In the genomic region with DNA sequence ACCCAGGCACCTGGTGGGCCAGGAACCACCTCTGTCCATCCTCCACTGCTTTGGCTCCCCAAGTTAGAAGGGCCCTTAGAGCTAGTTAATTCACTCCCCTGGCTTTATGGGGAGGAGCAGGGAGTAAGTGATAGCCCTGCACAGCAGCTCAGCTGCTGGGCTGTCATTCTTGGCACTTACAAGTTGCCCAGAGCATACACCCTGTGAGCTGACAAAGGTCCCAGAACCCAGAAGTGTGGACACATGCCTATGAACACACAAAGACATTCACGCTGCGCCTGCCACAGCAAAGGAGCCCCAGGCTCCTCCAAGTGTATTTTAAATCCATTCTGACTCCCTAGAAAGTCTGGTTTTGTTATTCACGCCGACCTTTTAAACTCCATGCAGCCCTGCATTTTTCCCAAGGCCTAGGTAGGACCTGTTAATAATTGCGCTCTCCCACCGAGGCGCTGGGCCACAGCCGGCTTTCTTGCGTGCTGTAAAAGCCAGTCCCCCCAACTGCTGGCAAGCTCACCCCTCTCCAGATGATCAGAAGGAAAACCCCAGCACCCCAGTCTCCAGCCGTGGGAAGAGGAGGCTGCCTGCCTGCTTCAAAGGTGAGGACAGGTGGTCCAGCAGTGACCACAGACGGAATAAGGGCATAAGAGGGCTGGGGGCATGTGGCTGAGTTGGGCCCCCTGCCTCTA, we compare ENCODE assay signal across 15 mouse cellular contexts.
DNase-seq lines count a peak whose midpoint lies in the region; ATAC-seq and TF ChIP-seq lines count a peak whose summit lies in the region.
"Had no signal": no experiment of that assay in that cellular context is flagged by ENCODE, and none has a peak within 500 bp of the region (broad histone marks: within the 10 kb centered on the region; RNA-seq: fewer than 3 reads in every experiment).

No protein-coding gene starts in this region.

- no peak for TF ChIP-seq EP300 in liver, postnatal 0 days (IDR thresholded peaks at IDR 0.05; ENCODE audit: low read depth)

- no peak overlapping the region for H3K4me3 ChIP-seq in hindbrain, embryonic 10.5 days
- H3K4me3 ChIP-seq in hindbrain, postnatal 0 days (ENCODE audit: low read length): no peak overlapping the region
- H3K4me3 ChIP-seq in liver, embryonic 11.5 days (ENCODE audit: low read depth, low read length): no peak overlapping the region
- H3K4me3 ChIP-seq in liver, postnatal 0 days (ENCODE audit: low read depth, low read length): no peak overlapping the region
- no peak overlapping the region for H3K4me3 ChIP-seq in forebrain, embryonic 14.5 days (ENCODE audit: low read depth, low read length)
- no peak overlapping the region for H3K4me3 ChIP-seq in limb, embryonic 15.5 days
- H3K4me3 ChIP-seq: gastrocnemius, adult 2 months; layer of hippocampus, adult 2 months; liver, embryonic 15.5 days had no signal

- no peak overlapping the region for H3K4me2 ChIP-seq in hindbrain, postnatal 0 days (ENCODE audit: low read depth, low read length)
- no peak overlapping the region for H3K4me2 ChIP-seq in liver, embryonic 11.5 days
- no peak overlapping the region for H3K4me2 ChIP-seq in liver, postnatal 0 days (ENCODE audit: low read depth, low read length)
- H3K4me2 ChIP-seq in forebrain, embryonic 14.5 days (ENCODE audit: low read length): no peak overlapping the region
- H3K4me2 ChIP-seq in limb, embryonic 15.5 days: no peak overlapping the region
- H3K4me2 ChIP-seq: liver, embryonic 15.5 days had no signal

- 45% methylated on average over 11 of the region's 11 CpGs for WGBS in hindbrain, embryonic 10.5 days
- WGBS in hindbrain, postnatal 0 days: 51% methylated on average over 11 of the region's 11 CpGs
- WGBS in liver, embryonic 11.5 days: 63% methylated on average over 11 of the region's 11 CpGs
- 60% methylated on average over 11 of the region's 11 CpGs for WGBS in liver, postnatal 0 days (ENCODE audit: insufficient replicate concordance)
- WGBS in forebrain, embryonic 14.5 days: 53% methylated on average over 11 of the region's 11 CpGs
- WGBS in limb, embryonic 15.5 days: 24% methylated on average over 11 of the region's 11 CpGs

- H3K36me3 ChIP-seq in hindbrain, embryonic 10.5 days: no peaks in the 10 kb centered on the region
- no peaks in the 10 kb centered on the region for H3K36me3 ChIP-seq in hindbrain, postnatal 0 days (ENCODE audit: insufficient read depth, low read length)
- H3K36me3 ChIP-seq in liver, embryonic 11.5 days (ENCODE audit: control insufficient read depth, insufficient read depth, low read length): no peaks in the 10 kb centered on the region
- no peaks in the 10 kb centered on the region for H3K36me3 ChIP-seq in liver, postnatal 0 days (replicated peaks; ENCODE audit: insufficient read depth, low read length)
- no peaks in the 10 kb centered on the region for H3K36me3 ChIP-seq in forebrain, embryonic 14.5 days (ENCODE audit: control insufficient read depth, insufficient read depth, low read length)
- H3K36me3 ChIP-seq in limb, embryonic 15.5 days: no peaks in the 10 kb centered on the region
- H3K36me3 ChIP-seq: liver, embryonic 15.5 days had no signal

- no peaks in the 10 kb centered on the region for H3K27me3 ChIP-seq in hindbrain, embryonic 10.5 days (ENCODE audit: insufficient read depth, poor library complexity, severe bottlenecking)
- H3K27me3 ChIP-seq in hindbrain, postnatal 0 days (ENCODE audit: insufficient read depth, low read length): no peaks in the 10 kb centered on the region
- no peaks in the 10 kb centered on the region for H3K27me3 ChIP-seq in liver, embryonic 11.5 days (replicated peaks; ENCODE audit: control insufficient read depth, insufficient read depth, low read length)
- no peaks in the 10 kb centered on the region for H3K27me3 ChIP-seq in liver, postnatal 0 days (ENCODE audit: insufficient read depth, low read length)
- no peaks in the 10 kb centered on the region for H3K27me3 ChIP-seq in forebrain, embryonic 14.5 days (replicated peaks; ENCODE audit: control insufficient read depth, insufficient read depth, low read length)
- H3K27me3 ChIP-seq in limb, embryonic 15.5 days: peaks cover 17% of the 10 kb centered on the region
- H3K27me3 ChIP-seq: liver, embryonic 15.5 days; Patski had no signal

- peaks cover 15% of the 10 kb centered on the region for H3K4me1 ChIP-seq in hindbrain, embryonic 10.5 days (replicated peaks)
- no peaks in the 10 kb centered on the region for H3K4me1 ChIP-seq in hindbrain, postnatal 0 days (ENCODE audit: insufficient read depth, low read length)
- H3K4me1 ChIP-seq in liver, embryonic 11.5 days (replicated peaks; ENCODE audit: control insufficient read depth, insufficient read depth, low read length): no peaks in the 10 kb centered on the region
- H3K4me1 ChIP-seq in liver, postnatal 0 days (ENCODE audit: insufficient read depth): no peaks in the 10 kb centered on the region
- H3K4me1 ChIP-seq in forebrain, embryonic 14.5 days (ENCODE audit: control insufficient read depth, insufficient read depth, low read length): no peaks in the 10 kb centered on the region
- H3K4me1 ChIP-seq in limb, embryonic 15.5 days: peaks cover 26% of the 10 kb centered on the region

- peak overlapping the region; percentile 56 for H3K27ac ChIP-seq in hindbrain, embryonic 10.5 days
- no peak overlapping the region for H3K27ac ChIP-seq in hindbrain, postnatal 0 days
- H3K27ac ChIP-seq in liver, embryonic 11.5 days (ENCODE audit: low read depth, low read length): 0 out of 2 replicates have a peak overlapping the region, but pooled peaks have one; percentile 9
- H3K27ac ChIP-seq in liver, postnatal 0 days (ENCODE audit: low read depth): no peak overlapping the region
- H3K27ac ChIP-seq in forebrain, embryonic 14.5 days (ENCODE audit: low read depth, low read length): no peak overlapping the region
- H3K27ac ChIP-seq in limb, embryonic 15.5 days: peak overlapping the region; percentile 59
- H3K27ac ChIP-seq: gastrocnemius, adult 2 months; layer of hippocampus, adult 2 months; liver, embryonic 15.5 days had no signal

- no peak for DNase-seq in hindbrain, embryonic 10.5 days (ENCODE audit: low spot score)
- DNase-seq in hindbrain, postnatal 0 days (ENCODE audit: low spot score): no peak
- no peak for DNase-seq in liver, embryonic 11.5 days (ENCODE audit: low spot score)
- DNase-seq in liver, postnatal 0 days: no peak
- DNase-seq in forebrain, embryonic 14.5 days (ENCODE audit: low spot score): peak; percentile 11
- DNase-seq in adrenal gland, postnatal 10 days: no peak
- DNase-seq: cerebellum, adult 9-10 months; gastrocnemius, adult 2 months; lung, postnatal 36 days; right cerebral cortex, postnatal 4 days had no signal

- H3K9ac ChIP-seq in hindbrain, postnatal 0 days (replicated peaks; ENCODE audit: low read length): no peak overlapping the region
- no peak overlapping the region for H3K9ac ChIP-seq in liver, embryonic 11.5 days (ENCODE audit: low read depth, low read length)
- H3K9ac ChIP-seq in liver, postnatal 0 days (replicated peaks): no peak overlapping the region
- H3K9ac ChIP-seq in forebrain, embryonic 14.5 days (ENCODE audit: low read length): no peak overlapping the region
- no peak overlapping the region for H3K9ac ChIP-seq in limb, embryonic 15.5 days
- H3K9ac ChIP-seq: liver, embryonic 15.5 days had no signal

- H3K9me3 ChIP-seq in hindbrain, embryonic 10.5 days: no peaks in the 10 kb centered on the region
- H3K9me3 ChIP-seq in hindbrain, postnatal 0 days (ENCODE audit: low read length): no peaks in the 10 kb centered on the region
- H3K9me3 ChIP-seq in liver, embryonic 11.5 days (ENCODE audit: control insufficient read depth, low read length): no peaks in the 10 kb centered on the region
- no peaks in the 10 kb centered on the region for H3K9me3 ChIP-seq in liver, postnatal 0 days (ENCODE audit: low read length)
- H3K9me3 ChIP-seq in forebrain, embryonic 14.5 days (replicated peaks; ENCODE audit: control insufficient read depth, low read length): no peaks in the 10 kb centered on the region
- H3K9me3 ChIP-seq in limb, embryonic 15.5 days: no peaks in the 10 kb centered on the region
- H3K9me3 ChIP-seq: liver, embryonic 15.5 days had no signal

- no peak for TF ChIP-seq CTCF in hindbrain, postnatal 0 days (IDR thresholded peaks at IDR 0.05; ENCODE audit: low read depth)
- no peak for TF ChIP-seq CTCF in liver, postnatal 0 days (IDR thresholded peaks at IDR 0.05; ENCODE audit: low read depth)

- ATAC-seq in hindbrain, postnatal 0 days: no peak
- no peak for ATAC-seq in liver, embryonic 11.5 days (replicated peaks; ENCODE audit: low FRiP score)
- no peak for ATAC-seq in liver, postnatal 0 days
- ATAC-seq in forebrain, embryonic 14.5 days: peak; percentile 50; the same call in 1 of the 2 replicates
- ATAC-seq in limb, embryonic 15.5 days (ENCODE audit: insufficient number of reproducible peaks, low FRiP score, low TSS enrichment, low read depth): no peak
- ATAC-seq: hindbrain, embryonic 16.5 days; Patski had no signal

Comparison
In these comparisons a context has a peak if more than half of its experiments do, and no peak if none do; other contexts are left out.
1. H3K27ac ChIP-seq: peak in hindbrain, embryonic 10.5 days (single experiment), liver, embryonic 11.5 days (single experiment) and limb, embryonic 15.5 days (single experiment); none in hindbrain, postnatal 0 days (single experiment), liver, postnatal 0 days (single experiment) and forebrain, embryonic 14.5 days (single experiment).